Mouse (Mus musculus): Measurements from ENCODE around the gene Mamld1. TPM values are rescaled to one million over a fixed set of nuclear protein-coding genes. Genes with fewer than 3 reads are reported as not detected.

Mamld1 gene
- polyA plus RNA-seq, 1 experiment: 0.80 TPM

DNA sequence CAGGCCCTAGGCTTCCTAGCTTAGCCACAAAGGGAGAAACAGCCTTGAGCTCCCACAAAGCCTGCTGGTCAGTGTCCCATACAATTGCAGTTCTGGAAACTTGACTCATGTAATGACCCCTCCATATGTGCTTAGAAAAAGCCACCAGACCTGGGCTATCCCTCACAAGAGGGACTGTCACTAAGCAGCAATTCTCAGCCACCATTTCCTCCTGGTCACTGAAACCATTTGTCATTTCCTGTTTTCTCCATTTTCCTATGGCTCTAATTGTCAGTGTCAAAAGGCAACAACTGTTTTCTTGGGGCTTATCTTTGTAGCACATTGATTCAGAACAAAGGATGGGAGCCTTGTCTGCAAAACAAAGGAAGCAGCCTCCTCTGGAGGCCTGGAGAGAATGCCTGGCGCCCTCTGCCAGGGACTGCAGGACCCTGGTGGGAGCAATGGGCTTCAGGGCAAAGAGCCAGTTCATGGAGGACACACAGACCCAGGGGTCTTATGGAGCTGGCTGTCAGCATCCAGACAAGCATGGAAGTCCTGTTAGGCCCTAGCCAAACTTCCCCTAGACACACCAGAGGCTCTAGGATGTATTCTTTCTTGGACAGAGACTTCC lies 99.5 kb downstream of the Mamld1 start:
- Histone ChIP-seq H3K27me3 (ENCODE audit: control insufficient read depth, insufficient read depth, low read length) (no peaks in the 10 kb centered on the region), H3K36me3 (ENCODE audit: control insufficient read depth, insufficient read depth, low read length) (no peaks in the 10 kb centered on the region), H3K4me3 (ENCODE audit: low read depth, low read length) (no peak overlapping the region), H3K4me1 (ENCODE audit: control insufficient read depth, insufficient read depth, insufficient read length, low read length) (no peaks in the 10 kb centered on the region), H3K27ac (ENCODE audit: insufficient read depth, low read depth, low read length) (no peak overlapping the region)
- 77% methylated on average over 1 of the region's 1 CpGs for WGBS
- no peak for TF ChIP-seq POLR2A (IDR thresholded peaks at IDR 0.05; ENCODE audit: low read depth, low read length)
- no peak for TF ChIP-seq CTCF (IDR thresholded peaks at IDR 0.05; ENCODE audit: extremely low read depth, insufficient read length, insufficient replicate concordance, low read depth, low read length)

- no peak for TF ChIP-seq POLR2A (IDR thresholded peaks at IDR 0.05; ENCODE audit: low read depth, low read length)
- Histone ChIP-seq H3K27me3 (ENCODE audit: control insufficient read depth, insufficient read depth, low read length) (no peaks in the 10 kb centered on the region), H3K4me1 (ENCODE audit: control insufficient read depth, insufficient read depth, insufficient read length, low read length) (no peaks in the 10 kb centered on the region), H3K36me3 (ENCODE audit: control insufficient read depth, insufficient read depth, low read length) (no peaks in the 10 kb centered on the region), H3K27ac (ENCODE audit: insufficient read depth, low read depth, low read length) (no peak overlapping the region), H3K4me3 (ENCODE audit: low read depth, low read length) (no peak overlapping the region)
- 72% methylated on average over 4 of the region's 4 CpGs for whole genome bisulfite sequencing
Observed at GRCm38 (mm10) chrX:71150551-71151001, 100.5 kb downstream of the Mamld1 start.

DNA sequence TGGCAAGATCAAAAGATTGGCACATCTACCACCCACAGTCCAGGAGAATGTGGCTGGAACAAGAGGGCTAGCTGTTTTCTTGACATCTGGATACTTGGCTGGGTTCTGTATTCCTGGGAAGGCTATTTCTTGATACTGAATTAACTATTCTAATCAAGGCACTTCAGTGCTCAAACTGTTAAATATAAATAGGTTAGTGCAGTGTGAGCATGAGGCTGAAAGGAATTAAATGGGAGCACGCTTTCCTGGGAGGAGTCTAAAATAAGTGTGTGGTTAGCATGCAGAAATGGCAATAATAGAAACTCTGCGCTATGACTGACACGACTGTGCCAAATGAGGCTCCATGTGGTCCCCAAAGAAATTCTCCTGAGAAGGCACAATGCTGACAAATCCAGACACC lies 131.5 kb downstream of the Mamld1 start:
- TF ChIP-seq CTCF (IDR thresholded peaks at IDR 0.05; ENCODE audit: extremely low read depth, insufficient read length, insufficient replicate concordance, low read depth, low read length): no peak
- TF ChIP-seq POLR2A (IDR thresholded peaks at IDR 0.05; ENCODE audit: low read depth, low read length): no peak
- WGBS: 85% methylated on average over 3 of the region's 3 CpGs
- no peaks in the 10 kb centered on the region for H3K36me3 ChIP-seq (ENCODE audit: control insufficient read depth, insufficient read depth, low read length)

GRCm38 (mm10) chrX:71183671-71184070 lies 133.6 kb downstream of the Mamld1 start:
- no peak for TF ChIP-seq CTCF (IDR thresholded peaks at IDR 0.05; ENCODE audit: extremely low read depth, insufficient read length, insufficient replicate concordance, low read depth, low read length)
- no peak for TF ChIP-seq POLR2A (IDR thresholded peaks at IDR 0.05; ENCODE audit: low read depth, low read length)
- WGBS: 80% methylated on average over 4 of the region's 4 CpGs
- Histone ChIP-seq H3K4me1 (ENCODE audit: control insufficient read depth, insufficient read depth, insufficient read length, low read length) (no peaks in the 10 kb centered on the region), H3K27me3 (ENCODE audit: control insufficient read depth, insufficient read depth, low read length) (no peaks in the 10 kb centered on the region), H3K36me3 (ENCODE audit: control insufficient read depth, insufficient read depth, low read length) (no peaks in the 10 kb centered on the region), H3K4me3 (ENCODE audit: low read depth, low read length) (no peak overlapping the region), H3K27ac (ENCODE audit: insufficient read depth, low read depth, low read length) (no peak overlapping the region)

More for the DNA sequence above, 131.5 kb downstream of the Mamld1 start:
- Histone ChIP-seq H3K27me3 (ENCODE audit: control insufficient read depth, insufficient read depth, low read length) (no peaks in the 10 kb centered on the region), H3K4me3 (ENCODE audit: low read depth, low read length) (no peak overlapping the region), H3K4me1 (ENCODE audit: control insufficient read depth, insufficient read depth, insufficient read length, low read length) (no peaks in the 10 kb centered on the region), H3K27ac (ENCODE audit: insufficient read depth, low read depth, low read length) (no peak overlapping the region)

DNA sequence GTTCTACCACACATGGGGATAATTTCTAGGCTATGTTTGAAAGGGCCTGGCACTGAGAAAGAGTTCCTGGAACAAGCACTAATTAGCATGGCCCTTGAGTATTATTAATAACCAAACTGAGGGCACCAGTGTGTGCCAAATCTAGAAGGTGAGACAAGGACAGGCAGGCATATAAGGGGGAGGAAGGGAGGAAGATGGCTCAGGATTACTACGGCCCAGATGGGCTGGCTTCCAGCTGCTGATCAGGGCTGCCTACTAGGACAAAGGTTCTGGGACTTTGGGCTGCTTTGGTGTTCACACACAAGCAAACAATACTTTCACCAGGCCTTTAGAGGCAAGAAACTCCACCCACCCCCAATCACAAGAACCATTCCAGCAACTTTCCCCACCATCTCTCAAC lies 136.3 kb downstream of the Mamld1 start:
- Histone ChIP-seq H3K36me3 (ENCODE audit: control insufficient read depth, insufficient read depth, low read length) (no peaks in the 10 kb centered on the region), H3K4me1 (ENCODE audit: control insufficient read depth, insufficient read depth, insufficient read length, low read length) (no peaks in the 10 kb centered on the region), H3K27me3 (ENCODE audit: control insufficient read depth, insufficient read depth, low read length) (no peaks in the 10 kb centered on the region), H3K27ac (ENCODE audit: insufficient read depth, low read depth, low read length) (no peak overlapping the region), H3K4me3 (ENCODE audit: low read depth, low read length) (no peak overlapping the region)
- no peak for TF ChIP-seq POLR2A (IDR thresholded peaks at IDR 0.05; ENCODE audit: low read depth, low read length)
- WGBS: 47% methylated on average over 1 of the region's 1 CpGs

DNA sequence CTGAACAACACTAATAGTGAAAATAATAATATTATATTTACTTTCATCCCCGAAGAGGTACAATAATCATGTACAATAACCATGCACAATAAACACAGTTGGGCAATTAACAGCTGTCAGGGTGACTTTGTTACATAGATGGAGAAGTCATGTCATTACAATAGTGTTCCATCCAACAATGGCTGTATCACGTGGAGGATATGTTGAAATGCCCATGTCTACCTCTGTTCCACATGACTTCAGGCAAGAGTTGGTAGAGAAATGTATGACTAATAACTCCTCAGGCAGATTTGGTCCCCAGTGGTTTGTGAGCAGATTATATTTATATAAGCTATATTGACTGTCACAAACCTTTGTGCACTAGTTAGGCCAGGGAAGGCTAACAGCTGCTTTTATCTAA lies 154.7 kb downstream of the Mamld1 start:
- TF ChIP-seq POLR2A (IDR thresholded peaks at IDR 0.05; ENCODE audit: low read depth, low read length) (no peak), CTCF (IDR thresholded peaks at IDR 0.05; ENCODE audit: extremely low read depth, insufficient read length, insufficient replicate concordance, low read depth, low read length) (no peak)
- no peaks in the 10 kb centered on the region for H3K4me1 ChIP-seq (ENCODE audit: control insufficient read depth, insufficient read depth, insufficient read length, low read length)
- 73% methylated on average over 2 of the region's 2 CpGs for WGBS
- H3K27me3 ChIP-seq (ENCODE audit: control insufficient read depth, insufficient read depth, low read length): no peaks in the 10 kb centered on the region
- H3K36me3 ChIP-seq (ENCODE audit: control insufficient read depth, insufficient read depth, low read length): no peaks in the 10 kb centered on the region
- H3K4me3 ChIP-seq (ENCODE audit: low read depth, low read length): no peak overlapping the region
- no peak overlapping the region for H3K27ac ChIP-seq (ENCODE audit: insufficient read depth, low read depth, low read length)

Other genes with a start within 250 kb of the Mamld1 start
- 0.83 and 2.6 TPM in 2 replicates for gene Mtm1, start 160.5 kb downstream of the Mamld1 start, polyA plus RNA-seq (2012; rRNA removed)

All from small intestine, adult 2 months (tissue).